Mouse (Mus musculus) G1E (cell line): ENCODE measurements at regions not wholly inside any gene's neighbourhood (a gene's known extent, or its start where the extent isn't known, plus 50 kb on each side); places are given as distances from the start of the nearest gene placed in this dataset.

Experiments
- ATAC-seq: 2 replicates; pipeline ENCODE4 v1.8.0; 2016; ENCODE audit warnings: mild to moderate bottlenecking; ENCODE audit not compliant: insufficient number of reproducible peaks, poor library complexity, low FRiP score, severe bottlenecking; ENCODE audit errors: extremely low read depth
- DNase-seq: peaks from one replicate; pipeline ENCODE4 v3.0.0; 2012; ENCODE audit warnings: low spot score
- H3K27me3 ChIP-seq: 2 replicates; pipeline ENCODE4 v1.6.1; 2012; ENCODE audit warnings: mild to moderate bottlenecking, low read length, inconsistent platforms; ENCODE audit not compliant: insufficient read depth
- H3K36me3 ChIP-seq: replicated peaks from 2 replicates; pipeline ENCODE3; 2012; ENCODE audit warnings: mild to moderate bottlenecking, inconsistent platforms
- H3K4me1 ChIP-seq: 2 replicates; pipeline ENCODE4 v1.6.1; 2012; ENCODE audit warnings: low read depth, low read length, inconsistent platforms, mixed read lengths; ENCODE audit not compliant: insufficient read depth
- H3K4me3 ChIP-seq: 2 replicates; pipeline ENCODE4 v1.5.1; 2012; ENCODE audit warnings: low read depth, mild to moderate bottlenecking, inconsistent platforms, low read length, moderate library complexity, mixed read lengths
- H3K9me3 ChIP-seq: replicated peaks from 2 replicates; pipeline ENCODE4 v1.6.1; 2012; ENCODE audit warnings: inconsistent platforms
- CTCF ChIP-seq: IDR thresholded peaks from 2 replicates; pipeline ENCODE4 v1.5.1; 2012; ENCODE audit warnings: low read depth, low read length, inconsistent platforms, mixed read lengths
- GATA1 ChIP-seq: IDR thresholded peaks from 2 replicates; pipeline ENCODE4 v1.6.1; 2012; ENCODE audit warnings: borderline replicate concordance, low read length, inconsistent platforms, mixed read lengths
- GATA2 ChIP-seq: IDR thresholded peaks from 2 replicates; pipeline ENCODE4 v1.6.1; 2012; ENCODE audit warnings: low read depth, low read length, inconsistent platforms, borderline replicate concordance
- POLR2AphosphoS5 ChIP-seq: IDR thresholded peaks from 2 replicates; pipeline ENCODE4 v1.6.1; 2012; ENCODE audit warnings: low read depth, low read length, inconsistent platforms; ENCODE audit not compliant: insufficient replicate concordance
- TAL1 ChIP-seq: conservative IDR thresholded peaks from 2 replicates; pipeline ENCODE4 v1.6.1; 2012; ENCODE audit warnings: low read depth, low read length, inconsistent platforms, mixed read lengths

- H3K36me3 ChIP-seq = no peaks in the 10 kb centered on the region
- no peak overlapping the region for H3K4me3 ChIP-seq
- H3K4me1 ChIP-seq = no peaks in the 10 kb centered on the region
- peaks cover 4% of the 10 kb centered on the region; the same call in 1 of the 2 replicates for H3K27me3 ChIP-seq
- TF ChIP-seq GATA2 (no peak), POLR2AphosphoS5 (no peak), TAL1 (no peak), CTCF (no peak), GATA1 (no peak)
- DNase-seq (no peak), ATAC-seq (no peak)
- no peaks in the 10 kb centered on the region for H3K9me3 ChIP-seq
These were observed 267.1 kb downstream of the Gadd45g start for GRCm38 (mm10) chr13:52113549-52113948.

- H3K27me3 ChIP-seq = peaks cover 4% of the 10 kb centered on the region; the same call in 1 of the 2 replicates
- no peaks in the 10 kb centered on the region for H3K4me1 ChIP-seq
- DNase-seq = no peak
- ATAC-seq = no peak
- no peaks in the 10 kb centered on the region for H3K9me3 ChIP-seq
- TF ChIP-seq CTCF = no peak
- TF ChIP-seq GATA1 = no peak
- no peaks in the 10 kb centered on the region for H3K36me3 ChIP-seq
- H3K4me3 ChIP-seq = no peak overlapping the region
These were observed 268.0 kb downstream of the Gadd45g start for GRCm38 (mm10) chr13:52114431-52114830.

- TF ChIP-seq GATA2 = no peak
- no peak for TF ChIP-seq GATA1
- TF ChIP-seq POLR2AphosphoS5 = no peak
- no peak for ATAC-seq
These were observed 268.5 kb downstream of the Gadd45g start for GRCm38 (mm10) chr13:52114962-52115361.

GRCm38 (mm10) chr13:52116241-52116640 lies 269.8 kb downstream of the Gadd45g start:
- no peak for ATAC-seq
- TF ChIP-seq TAL1 (no peak), CTCF (no peak), GATA1 (no peak), POLR2AphosphoS5 (no peak), GATA2 (no peak)
- Histone ChIP-seq H3K4me1 (no peaks in the 10 kb centered on the region), H3K4me3 (no peak overlapping the region), H3K27me3 (peaks cover 4% of the 10 kb centered on the region; the same call in 1 of the 2 replicates), H3K9me3 (no peaks in the 10 kb centered on the region), H3K36me3 (no peaks in the 10 kb centered on the region)
- no peak for DNase-seq

More at GRCm38 (mm10) chr13:52114962-52115361, 268.5 kb downstream of the Gadd45g start:
- Histone ChIP-seq H3K9me3 (no peaks in the 10 kb centered on the region), H3K4me3 (no peak overlapping the region), H3K27me3 (peaks cover 4% of the 10 kb centered on the region; the same call in 1 of the 2 replicates), H3K36me3 (no peaks in the 10 kb centered on the region), H3K4me1 (no peaks in the 10 kb centered on the region)
- no peak for DNase-seq

- ATAC-seq (no peak), DNase-seq (no peak)
- H3K36me3 ChIP-seq = no peaks in the 10 kb centered on the region
- TF ChIP-seq POLR2AphosphoS5 = no peak
- TF ChIP-seq CTCF = no peak
- no peak for TF ChIP-seq GATA1
- TF ChIP-seq GATA2 = no peak
- TF ChIP-seq TAL1 = no peak
- no peak overlapping the region for H3K4me3 ChIP-seq
- H3K9me3 ChIP-seq = no peaks in the 10 kb centered on the region
- no peaks in the 10 kb centered on the region for H3K4me1 ChIP-seq
- peaks cover 4% of the 10 kb centered on the region; the same call in 1 of the 2 replicates for H3K27me3 ChIP-seq
These were observed 270.3 kb downstream of the Gadd45g start for GRCm38 (mm10) chr13:52116756-52117155.

- TF ChIP-seq POLR2AphosphoS5 = no peak
- TF ChIP-seq GATA2 = no peak
- TF ChIP-seq CTCF = no peak
- TF ChIP-seq GATA1 = no peak
- Histone ChIP-seq H3K4me3 (no peak overlapping the region), H3K9me3 (no peaks in the 10 kb centered on the region), H3K36me3 (no peaks in the 10 kb centered on the region), H3K4me1 (no peaks in the 10 kb centered on the region), H3K27me3 (no peaks in the 10 kb centered on the region; the same call in 1 of the 2 replicates)
- ATAC-seq = no peak
- DNase-seq = no peak
These were observed 274.3 kb downstream of the Gadd45g start for GRCm38 (mm10) chr13:52120795-52121194.

GRCm38 (mm10) chr13:52125037-52125436 lies 278.6 kb downstream of the Gadd45g start:
- DNase-seq (no peak), ATAC-seq (no peak)
- Histone ChIP-seq H3K36me3 (no peaks in the 10 kb centered on the region), H3K4me1 (no peaks in the 10 kb centered on the region), H3K4me3 (no peak overlapping the region), H3K27me3 (no peaks in the 10 kb centered on the region; the same call in 1 of the 2 replicates), H3K9me3 (no peaks in the 10 kb centered on the region)
- TF ChIP-seq POLR2AphosphoS5 (no peak), CTCF (no peak), GATA1 (no peak), TAL1 (no peak), GATA2 (no peak)
